Mouse (Mus musculus) cerebellum, adult 9-11 months (tissue): ENCODE measurements around the gene Lss.

ENCODE experiments used
- DNase-seq: peaks from one replicate; pipeline ENCODE4 v3.0.0; 2022

The Lss gene

GRCm38 (mm10) chr10:76569996-76570685, 38.8 kb downstream of the Lss start:
- DNase-seq = no peak

GRCm38 (mm10) chr10:76571070-76571469, 39.7 kb downstream of the Lss start:
- no peak for DNase-seq

- DNase-seq = no peak
Measured at GRCm38 (mm10) chr10:76572151-76572550, 40.8 kb downstream of the Lss start.

GRCm38 (mm10) chr10:76575374-76575773, 44.0 kb downstream of the Lss start, which contains the start of gene Ftcd:
Gene Ftcd, plus strand, starts transcription at chr10:76575648.
- no peak for DNase-seq

- DNase-seq = no peak
Measured at GRCm38 (mm10) chr10:76576920-76577319, 45.5 kb downstream of the Lss start.

- no peak for DNase-seq
Measured at GRCm38 (mm10) chr10:76584138-76584537, 52.8 kb downstream of the Lss start.

GRCm38 (mm10) chr10:76586190-76586589, 54.8 kb downstream of the Lss start:
- no peak for DNase-seq

- no peak for DNase-seq
Measured at GRCm38 (mm10) chr10:76590197-76590596, 58.8 kb downstream of the Lss start.

GRCm38 (mm10) chr10:76596338-76596737, 65.0 kb downstream of the Lss start:
- DNase-seq = no peak

GRCm38 (mm10) chr10:76602690-76603089, 71.3 kb downstream of the Lss start:
- no peak for DNase-seq
